Mouse (Mus musculus) layer of hippocampus, postnatal 36 days (tissue): ENCODE results near the gene Cul4a. TPM values are rescaled to one million over a fixed set of nuclear protein-coding genes. Genes with fewer than 3 reads are reported as not detected.
"Not testable (repeated sequence)": the region's sequence is repeated elsewhere in the genome, so short reads cannot be mapped to it uniquely, and the experiment has no call there.

Source experiments
- DNase-seq, 2 experiments: peaks; one replicate each; pipeline ENCODE4 v3.0.0; 2022
- total RNA-seq, 2 experiments: library from RNA; stranded (reverse); gene quantifications; 2 replicates each; pipeline ENCODE4 v1.2.3; 2021

Cul4a gene
- total RNA-seq: 10 to 100 TPM; 59.1 to 66.8 TPM

- peak; percentile 95 to 96 for DNase-seq
Measured at GRCm38 (mm10) chr8:13105087-13105881, at the start of gene Cul4a, which contains the start of gene Pcid2. Cul4a (plus strand) TSS chr8:13105621. Pcid2 (minus strand) TSS chr8:13105459.

- no peak for DNase-seq
Measured at GRCm38 (mm10) chr8:13057351-13057750, 48.1 kb upstream of the Cul4a start.

DNA sequence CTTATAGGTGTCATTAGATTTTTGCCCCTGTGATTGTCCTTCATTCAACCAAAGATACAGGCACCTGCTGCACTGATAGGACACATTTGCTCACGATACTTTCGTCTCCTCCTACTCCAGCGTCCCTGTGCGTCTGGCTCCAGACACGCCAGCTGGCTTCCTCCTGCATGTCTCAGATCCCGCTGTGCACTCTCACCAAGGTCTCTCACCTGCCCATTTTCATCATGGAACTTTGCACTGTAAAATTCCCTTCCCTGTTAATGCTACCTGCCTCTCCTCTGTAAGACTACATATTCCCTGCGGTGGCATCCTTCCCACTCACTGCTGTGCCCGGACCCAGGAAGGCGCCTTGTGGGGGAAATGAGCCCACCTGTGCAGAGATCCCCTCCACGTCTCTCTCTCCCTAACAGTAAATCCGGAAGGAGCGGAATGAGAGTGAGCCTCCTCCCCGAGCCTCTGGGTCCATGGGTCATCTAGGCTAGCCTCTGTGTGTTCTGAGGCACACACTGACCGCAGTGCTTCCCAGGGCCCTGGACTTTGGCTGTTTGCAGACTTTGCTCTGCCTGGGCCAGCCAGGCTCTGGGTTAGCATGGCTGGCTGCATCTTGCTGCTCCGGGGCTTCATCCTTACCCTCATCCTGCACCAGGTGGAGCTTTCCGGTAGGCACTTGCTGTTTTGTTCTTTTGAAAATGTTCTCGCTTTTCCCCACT, 44.8 kb upstream of the Cul4a start, which contains the start of gene Proz:
TSS of gene Proz (plus strand) at position 474 of the 710 bp plus-strand sequence.
- no peak for DNase-seq

DNA sequence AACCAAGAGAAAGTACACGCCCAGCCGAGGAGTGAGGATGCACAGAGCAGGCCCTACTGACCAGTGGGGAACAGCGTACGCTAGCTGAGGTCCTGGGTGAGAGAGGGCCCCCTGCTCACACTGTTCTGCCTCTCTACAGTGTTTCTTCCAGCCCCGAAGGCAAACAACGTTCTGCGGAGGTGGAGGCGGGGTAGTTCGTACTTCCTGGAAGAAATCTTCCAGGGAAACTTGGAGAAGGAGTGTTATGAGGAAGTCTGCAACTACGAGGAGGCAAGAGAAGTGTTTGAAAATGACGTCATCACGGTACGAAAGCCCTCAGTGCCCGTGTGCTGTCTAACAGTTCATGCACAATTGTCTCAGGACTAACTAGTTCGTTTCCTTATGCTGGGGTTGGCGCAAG, 42.3 kb upstream of the Cul4a start:
- DNase-seq: no peak

GRCm38 (mm10) chr8:13073255-13073654, 32.2 kb upstream of the Cul4a start:
- DNase-seq: no peak

GRCm38 (mm10) chr8:13075044-13075443, 30.4 kb upstream of the Cul4a start:
- DNase-seq: no peak

DNA sequence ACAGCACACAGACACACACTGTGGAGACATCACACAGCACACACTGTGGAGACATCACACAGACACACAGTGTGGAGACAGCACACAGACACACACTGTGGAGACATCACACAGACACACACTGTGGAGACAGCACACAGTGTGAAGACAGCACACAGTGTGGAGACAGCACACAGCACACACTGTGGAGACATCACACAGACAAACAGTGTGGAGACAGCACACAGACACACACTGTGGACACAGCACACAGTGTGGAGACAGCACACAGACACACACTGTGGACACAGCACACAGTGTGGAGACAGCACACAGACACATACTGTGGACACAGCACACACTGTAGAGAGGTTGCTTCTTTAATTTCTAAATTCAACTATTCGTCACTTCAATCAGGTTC, 29.8 kb upstream of the Cul4a start:
- not testable (repeated sequence) for DNase-seq

DNA sequence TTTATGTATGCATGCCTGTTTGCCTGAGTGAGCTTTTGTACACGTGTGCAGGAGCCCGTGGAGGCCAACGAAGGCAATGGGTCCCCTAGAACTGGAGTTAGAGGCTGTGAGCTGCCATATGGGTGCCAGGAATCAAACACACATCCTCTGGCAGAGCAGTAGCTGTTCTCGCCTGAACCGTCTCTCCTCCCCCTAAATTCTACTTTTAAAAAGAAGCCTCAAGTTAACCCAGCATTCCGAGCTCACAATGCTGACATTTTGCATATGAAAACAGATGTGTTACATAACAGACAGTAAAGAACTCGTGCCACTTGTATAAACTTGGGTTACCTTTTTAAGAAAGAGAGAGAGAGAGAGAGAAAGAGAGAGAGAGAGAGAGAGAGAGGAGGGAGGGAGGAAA, 27.9 kb upstream of the Cul4a start:
- no peak for DNase-seq

DNA sequence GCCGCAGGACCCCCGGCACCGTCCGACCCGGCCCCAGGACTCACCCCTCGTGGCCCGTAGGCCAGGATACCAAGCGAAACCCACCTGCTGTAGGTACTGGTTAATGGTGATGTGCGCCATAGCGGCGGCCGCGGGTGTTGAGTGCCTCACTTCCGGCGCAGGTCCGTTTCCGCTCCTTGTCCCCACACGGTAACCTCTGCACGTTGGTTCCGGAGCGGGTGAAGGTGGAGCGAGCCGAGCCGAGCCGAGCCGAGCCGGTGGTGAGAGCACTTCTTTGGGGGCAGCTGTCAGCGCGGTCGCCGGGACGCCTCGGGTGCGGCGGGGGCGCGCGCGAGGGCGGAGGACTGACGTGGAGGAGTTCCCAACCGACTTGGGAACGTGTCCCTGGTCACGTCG, 732 bp upstream of the Cul4a start:
- DNase-seq: peak; percentile 91

GRCm38 (mm10) chr8:13105908-13106551, 609 bp downstream of the Cul4a start:
- peak in 1 of 2 experiments; percentile 23 for DNase-seq

GRCm38 (mm10) chr8:13107990-13108638, 2.7 kb downstream of the Cul4a start:
- no peak for DNase-seq

DNA sequence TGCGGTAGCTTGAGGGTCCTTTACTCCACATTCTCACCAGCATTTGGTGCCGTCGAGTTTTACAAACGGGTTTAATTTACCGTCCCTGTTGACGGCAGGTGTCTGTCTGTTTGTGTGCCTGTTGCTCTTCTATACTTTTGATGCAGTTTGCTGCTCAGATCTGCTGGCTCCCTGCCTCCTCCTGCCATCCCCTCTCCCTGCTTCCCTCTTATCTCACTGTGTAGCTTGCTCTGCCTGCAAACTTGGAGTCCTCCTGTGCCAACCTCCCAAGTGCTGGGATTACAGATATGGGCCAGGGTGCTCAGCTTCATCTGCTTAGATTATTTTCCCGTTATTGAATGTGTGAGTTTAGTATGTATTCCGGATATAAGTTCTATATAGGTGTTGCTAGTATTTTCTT, 3.5 kb downstream of the Cul4a start:
- DNase-seq: no peak

- DNase-seq: no peak
Measured at GRCm38 (mm10) chr8:13109416-13109960, 4.1 kb downstream of the Cul4a start.

DNA sequence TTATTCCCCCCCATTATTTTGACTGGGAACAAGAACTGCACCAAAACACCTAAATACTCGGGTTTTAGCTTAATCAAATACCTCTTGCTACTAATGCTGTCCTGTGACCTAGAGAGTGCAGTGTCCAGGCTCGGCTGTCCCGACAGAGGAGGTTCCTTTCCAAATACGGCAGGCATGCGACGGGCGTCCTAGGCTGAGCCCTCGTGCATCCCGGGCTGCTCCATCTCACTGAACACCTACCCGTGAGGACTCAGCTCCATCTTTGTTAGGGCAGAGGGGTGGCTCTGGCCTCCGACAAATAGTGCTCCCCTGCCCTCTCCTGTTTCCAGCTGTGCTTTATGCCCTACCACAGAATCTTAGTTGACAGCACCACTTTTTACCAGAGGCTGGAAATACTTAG, 6.5 kb downstream of the Cul4a start:
- DNase-seq: no peak

DNA sequence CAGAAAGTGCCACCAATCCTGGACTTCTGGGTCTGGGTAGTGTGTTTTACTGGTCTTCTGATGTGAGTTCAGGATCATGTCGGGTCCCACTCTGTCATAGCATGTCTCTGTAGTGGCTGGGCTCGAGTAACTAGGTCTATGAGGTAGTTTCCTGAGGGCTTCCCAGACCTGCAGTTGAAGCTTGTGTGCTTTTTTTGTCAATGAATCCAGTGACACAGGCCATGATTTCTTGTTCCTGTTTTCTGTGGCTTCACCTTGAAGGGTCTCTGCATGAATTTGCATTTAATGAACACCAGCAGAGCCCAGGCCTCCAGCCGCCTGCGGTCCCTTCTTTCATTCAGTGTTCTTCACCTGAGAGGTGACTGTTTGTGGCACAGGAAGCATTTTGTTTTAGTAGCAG, 7.8 kb downstream of the Cul4a start:
- no peak for DNase-seq

GRCm38 (mm10) chr8:13117096-13117495, 11.7 kb downstream of the Cul4a start:
- no peak for DNase-seq

DNA sequence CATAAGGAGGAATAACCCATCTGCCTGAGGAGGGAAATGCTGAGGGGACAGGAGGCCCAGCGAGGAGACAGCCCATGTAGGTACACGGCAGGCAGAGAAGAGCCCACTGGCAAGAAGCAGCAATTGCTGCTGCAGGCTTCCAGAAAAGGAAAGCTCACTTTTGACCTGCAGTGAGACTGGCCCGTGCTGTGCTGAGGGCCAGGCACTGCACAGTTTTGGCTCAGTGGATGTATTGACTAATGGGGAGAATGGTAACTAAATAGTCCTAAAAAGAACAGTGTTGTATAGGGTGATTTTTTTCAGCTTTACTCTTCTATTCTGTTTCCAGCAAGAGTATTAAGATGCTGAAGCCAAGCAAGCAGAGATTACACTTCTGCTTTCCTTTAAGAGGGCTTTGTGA, 13.1 kb downstream of the Cul4a start:
- no peak for DNase-seq

GRCm38 (mm10) chr8:13120882-13121665, 15.7 kb downstream of the Cul4a start:
- DNase-seq: no peak

DNA sequence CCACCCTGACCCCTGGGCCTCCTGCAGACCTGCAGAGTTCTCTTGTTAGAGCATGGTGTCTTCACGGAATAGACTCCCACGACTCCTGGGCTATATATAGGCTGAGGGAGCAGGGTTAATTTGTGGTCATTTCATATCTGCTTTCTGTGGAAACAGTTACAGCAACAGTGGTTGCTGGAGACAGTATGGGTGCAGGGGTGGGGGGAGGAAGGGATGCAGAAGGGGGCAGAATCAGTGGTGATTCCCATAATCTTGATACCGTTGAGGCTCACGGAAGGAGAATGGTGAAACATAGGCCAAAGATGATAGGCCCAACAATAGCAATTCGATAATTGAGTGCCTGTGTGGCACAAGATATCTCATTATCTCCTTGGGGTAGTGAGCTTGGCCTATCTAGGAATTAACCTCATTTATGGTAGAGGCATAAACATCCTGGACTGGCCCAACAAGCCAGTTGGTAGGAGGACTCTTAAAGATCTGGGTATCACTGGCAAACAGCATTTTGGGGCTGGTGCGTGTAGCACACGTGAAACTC, 17.5 kb downstream of the Cul4a start:
- DNase-seq: no peak

DNA sequence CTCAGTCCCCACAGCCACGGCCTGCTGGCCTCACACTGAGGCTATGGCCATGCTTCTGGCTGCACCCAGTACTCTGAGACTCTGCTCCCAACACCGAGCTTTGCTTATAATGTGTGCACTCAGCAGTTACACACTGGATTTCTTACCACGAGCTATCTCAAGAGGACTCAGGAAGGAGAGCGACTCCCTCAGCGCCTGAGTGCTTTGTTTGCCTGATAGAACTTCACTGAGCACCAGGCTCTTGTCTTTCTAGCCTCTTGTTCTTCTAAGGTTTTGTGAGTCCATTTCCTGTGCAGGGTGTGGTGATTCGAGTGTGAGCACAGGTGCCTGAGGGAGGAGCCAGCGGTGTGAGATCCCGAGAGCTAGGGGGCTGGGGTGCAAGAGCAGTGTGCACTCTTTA, 19.5 kb downstream of the Cul4a start:
- no peak for DNase-seq

GRCm38 (mm10) chr8:13132220-13132619, 26.8 kb downstream of the Cul4a start:
- peak in 1 of 2 experiments; percentile 41 for DNase-seq
